Mouse (Mus musculus) lung, adult 18-20 months (tissue): ENCODE data around the gene Polr2j.
"Not testable (repeated sequence)": the region's sequence is repeated elsewhere in the genome, so short reads cannot be mapped to it uniquely, and the experiment has no call there.

Experiments
- DNase-seq, 2 experiments: peaks; one replicate each; pipeline ENCODE4 v3.0.0; 2022; ENCODE audit warnings: mixed read lengths in 2 of 2

Polr2j gene

DNA sequence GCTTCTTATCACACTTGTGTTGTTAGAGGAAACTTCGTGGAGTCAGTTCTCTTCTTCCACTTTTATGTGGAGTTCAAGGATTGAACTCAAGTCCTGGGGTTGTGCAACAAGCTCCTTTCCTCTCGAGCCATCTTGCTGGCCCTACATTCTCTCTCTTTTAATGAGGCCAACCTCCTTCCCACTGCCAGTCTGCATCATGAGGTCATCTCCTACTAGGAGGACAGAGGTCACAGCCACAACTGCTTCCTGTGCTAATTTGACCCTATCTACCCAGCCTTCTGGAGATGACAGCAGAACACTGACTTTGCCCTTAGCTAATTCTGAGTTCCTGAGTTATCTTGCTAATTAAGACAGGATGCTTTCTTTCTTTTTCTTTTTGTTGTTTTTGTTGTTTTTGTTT, 7.9 kb upstream of the Polr2j start:
- no peak for DNase-seq

DNA sequence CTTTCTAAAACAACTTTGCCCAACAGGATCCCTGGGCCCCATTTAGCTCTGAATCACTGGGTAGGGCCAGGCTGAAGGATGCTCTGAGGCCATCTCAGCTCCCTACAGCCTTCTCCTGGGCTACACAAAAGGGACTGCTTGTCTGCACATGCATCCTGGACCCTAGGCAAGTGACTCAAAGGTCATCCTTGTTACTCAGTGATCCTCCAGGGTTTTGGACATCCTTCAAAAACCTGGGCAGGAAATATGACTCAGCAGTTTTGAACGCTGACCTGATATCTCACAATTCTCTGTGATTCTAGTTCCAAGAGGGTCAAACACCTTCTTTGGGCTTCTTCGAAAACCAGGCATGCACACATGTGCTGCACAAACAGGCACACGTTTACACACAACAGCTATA, 7.4 kb upstream of the Polr2j start:
- no peak for DNase-seq

DNA sequence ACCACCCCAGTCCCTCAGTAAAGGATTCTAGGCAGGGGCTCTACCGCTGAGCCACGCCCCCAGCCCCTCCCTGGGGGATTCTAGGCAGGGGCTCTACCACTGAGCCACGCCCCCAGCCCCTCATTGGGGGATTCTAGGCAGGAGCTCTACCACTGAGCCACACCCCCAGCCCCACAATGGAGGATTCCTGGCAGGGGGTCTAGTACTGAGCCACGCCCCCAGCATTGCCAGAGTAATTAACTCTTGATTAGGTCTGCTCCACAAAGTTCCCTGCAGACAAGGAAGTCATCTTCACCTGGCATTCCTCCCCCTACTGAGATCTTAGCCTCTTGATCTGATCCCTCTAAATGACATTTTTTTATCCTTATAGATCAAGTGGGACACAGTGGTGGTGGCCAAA, 2.9 kb upstream of the Polr2j start:
- DNase-seq, result not testable (repeated sequence)

DNA sequence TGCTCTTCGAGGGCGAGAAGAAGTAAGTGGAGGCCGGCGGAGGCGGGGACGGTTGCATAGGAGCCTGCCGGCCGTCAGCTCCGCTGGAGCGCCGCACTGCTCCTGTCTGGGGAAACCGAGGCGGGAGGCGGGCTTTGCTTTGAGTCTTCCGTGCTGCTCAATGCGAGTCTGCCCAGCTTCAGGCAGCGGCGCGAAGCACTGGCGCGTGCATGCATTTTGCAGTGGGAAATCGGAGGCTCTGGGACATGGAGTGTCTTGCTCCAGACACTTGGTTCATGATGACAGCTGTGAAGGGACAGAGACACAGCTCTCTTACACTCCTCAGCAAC, 317 bp downstream of the Polr2j start:
- DNase-seq, result no peak

DNA sequence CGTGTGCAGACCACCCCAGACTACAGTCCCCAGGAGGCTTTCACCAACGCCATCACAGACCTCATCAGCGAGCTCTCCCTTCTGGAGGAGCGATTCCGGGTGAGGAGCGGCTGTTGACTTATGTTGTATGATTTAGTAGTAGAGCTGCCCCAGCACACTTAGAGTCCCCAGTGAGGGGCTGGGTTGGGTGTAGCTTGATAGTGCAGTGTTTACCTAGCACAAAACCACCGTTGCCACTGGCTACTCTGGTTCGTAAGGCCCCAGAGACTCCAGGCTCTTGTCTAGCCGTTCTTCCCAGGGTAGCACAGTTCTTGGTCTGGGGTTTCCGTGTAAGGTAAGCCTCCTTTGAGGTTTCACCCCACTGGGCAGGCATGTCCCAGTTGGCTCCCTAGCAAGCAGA, 5.7 kb downstream of the Polr2j start:
- no peak for DNase-seq

DNA sequence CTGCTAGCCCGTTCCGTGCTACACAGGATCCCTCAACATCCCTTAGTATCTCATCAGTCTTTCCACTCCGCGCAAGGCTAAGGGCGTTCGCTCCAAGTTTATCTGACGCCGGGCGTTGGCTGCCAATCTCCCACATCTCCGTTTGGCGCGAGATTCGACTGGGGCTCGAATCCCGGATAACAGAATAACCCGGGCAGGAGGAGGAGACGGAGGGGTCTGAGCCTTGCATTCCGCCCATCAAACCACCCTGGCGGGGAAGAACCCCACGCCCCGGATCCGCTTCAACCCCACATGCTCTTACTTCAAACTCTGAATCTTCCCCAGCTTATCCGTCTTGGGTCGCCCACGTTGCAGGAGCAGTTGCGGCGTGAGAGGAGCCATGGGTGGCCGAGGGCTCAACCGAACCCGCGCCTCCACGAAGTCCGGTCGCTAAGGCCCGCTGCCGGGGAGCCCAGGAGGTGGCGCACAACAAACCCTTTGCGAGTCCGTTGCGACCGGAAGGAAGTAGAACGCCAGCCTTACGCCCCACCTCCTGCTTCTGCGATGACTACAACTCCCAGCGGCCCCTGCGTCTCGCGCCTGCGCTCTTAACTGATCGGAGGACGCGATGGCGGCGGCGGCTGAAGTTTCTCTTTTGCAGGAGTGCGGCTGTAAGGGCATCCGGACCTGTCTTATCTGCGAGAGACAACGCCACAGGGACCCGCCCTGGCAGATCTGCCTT, 19.3 kb downstream of the Polr2j start, which contains the start of the genes Lrwd1 and Alkbh4:
TSS of gene Lrwd1 (minus strand) at position 504 of the 721 bp plus-strand sequence.
TSS of gene Alkbh4 (plus strand) at position 576 of the 721 bp plus-strand sequence.
- DNase-seq, result peak; percentile 96 to 98

DNA sequence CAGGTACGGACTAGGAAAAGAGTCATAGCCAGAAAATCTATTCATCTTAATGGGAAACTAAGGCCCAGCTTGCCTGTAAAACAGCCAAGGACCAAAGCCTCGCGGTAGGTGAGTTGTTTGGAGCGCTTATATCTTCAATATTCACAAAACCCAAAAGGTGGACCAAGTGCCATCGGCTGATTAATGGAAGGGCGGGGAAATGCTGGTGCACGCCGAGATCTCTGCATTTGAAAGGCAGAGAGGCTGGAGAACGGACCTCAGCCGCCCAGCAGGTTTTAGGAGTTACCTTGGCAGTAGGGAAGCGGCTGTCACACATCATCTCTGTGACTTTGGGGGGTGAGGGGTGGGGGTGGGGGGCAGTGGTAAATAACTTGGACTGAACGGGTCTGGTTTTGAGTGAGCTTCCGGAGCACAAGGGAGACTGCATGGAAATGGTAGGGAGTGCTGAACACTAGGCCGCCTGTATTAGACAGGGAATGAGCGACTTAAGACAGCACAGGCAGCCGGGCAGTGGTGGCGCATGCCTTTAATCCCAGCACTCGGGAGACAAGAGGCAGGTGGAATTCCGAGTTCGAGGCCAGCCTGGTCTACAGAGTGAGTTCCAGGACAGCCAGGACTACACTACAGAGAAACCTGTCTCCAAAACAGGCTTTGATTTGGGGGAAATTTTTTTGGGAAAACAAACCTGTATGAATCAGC, 20.0 kb downstream of the Polr2j start:
- no peak for DNase-seq

DNA sequence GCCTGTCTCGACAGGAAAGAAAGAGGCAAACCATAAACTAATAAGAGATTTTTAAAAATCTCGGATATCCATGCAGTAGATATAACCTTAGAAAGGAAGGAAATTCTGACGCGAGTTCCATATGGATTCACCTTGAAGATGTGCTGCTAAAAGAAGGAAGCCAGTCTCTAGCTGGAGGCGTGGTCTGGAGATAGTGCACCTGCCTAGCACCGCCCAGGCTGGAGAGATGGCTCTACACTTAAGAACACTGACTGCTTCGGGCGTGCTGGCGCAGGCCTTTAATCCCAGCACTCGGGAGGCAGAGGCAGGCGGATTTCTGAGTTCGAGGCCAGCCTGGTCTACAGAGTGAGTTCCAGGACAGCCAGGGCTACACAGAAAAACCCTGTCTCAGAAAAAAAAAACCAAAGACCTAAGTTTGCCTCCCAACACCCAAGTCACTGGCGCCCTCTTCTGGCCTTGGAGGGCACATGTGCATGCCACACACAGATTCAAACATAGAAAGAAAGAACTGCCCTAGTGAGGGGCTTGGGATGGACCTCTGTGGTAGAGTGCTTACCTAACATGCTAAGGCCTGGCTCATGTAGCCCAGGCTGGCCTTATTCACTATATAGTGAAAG, 21.3 kb downstream of the Polr2j start:
- peak in 1 of 2 experiments; percentile 40 for DNase-seq

DNA sequence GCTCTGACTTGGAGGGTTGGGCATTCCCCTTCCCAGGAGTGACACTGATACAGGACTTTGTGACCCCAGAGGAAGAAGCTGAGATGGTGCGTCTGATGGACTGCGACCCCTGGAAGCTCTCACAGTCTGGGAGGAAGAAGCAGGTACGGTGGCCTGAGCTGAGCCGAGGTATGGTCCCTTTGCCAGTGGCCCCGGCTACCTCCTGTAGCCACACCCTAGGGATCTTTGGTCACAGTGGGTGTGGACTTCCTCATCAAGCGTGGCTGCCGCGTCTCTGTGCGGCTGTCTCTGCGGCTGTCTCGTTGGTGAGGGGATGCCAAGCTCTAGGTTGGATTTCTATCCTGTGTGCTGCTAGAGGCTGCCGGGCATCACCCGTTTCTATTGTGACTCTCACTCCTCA, 23.0 kb downstream of the Polr2j start:
- no peak for DNase-seq

DNA sequence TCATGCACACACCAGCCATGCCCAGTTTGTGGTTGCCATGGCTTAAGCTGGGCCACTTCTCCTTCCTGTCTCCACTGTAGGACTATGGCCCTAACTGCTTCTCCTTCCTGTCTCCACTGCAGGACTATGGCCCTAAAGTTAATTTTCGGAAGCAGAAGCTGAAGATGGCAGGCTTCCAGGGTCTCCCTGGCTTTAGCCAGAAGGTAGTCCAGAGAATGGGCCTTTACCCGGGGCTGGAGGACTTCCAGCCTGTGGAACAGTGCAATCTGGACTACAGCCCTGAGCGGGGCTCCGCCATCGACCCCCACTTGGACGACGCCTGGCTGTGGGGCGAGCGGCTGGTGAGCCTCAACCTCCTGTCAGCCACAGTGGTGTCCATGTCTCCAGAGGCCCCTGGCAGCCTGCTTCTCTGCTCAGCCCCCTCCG, 23.6 kb downstream of the Polr2j start:
- DNase-seq, result no peak

DNA sequence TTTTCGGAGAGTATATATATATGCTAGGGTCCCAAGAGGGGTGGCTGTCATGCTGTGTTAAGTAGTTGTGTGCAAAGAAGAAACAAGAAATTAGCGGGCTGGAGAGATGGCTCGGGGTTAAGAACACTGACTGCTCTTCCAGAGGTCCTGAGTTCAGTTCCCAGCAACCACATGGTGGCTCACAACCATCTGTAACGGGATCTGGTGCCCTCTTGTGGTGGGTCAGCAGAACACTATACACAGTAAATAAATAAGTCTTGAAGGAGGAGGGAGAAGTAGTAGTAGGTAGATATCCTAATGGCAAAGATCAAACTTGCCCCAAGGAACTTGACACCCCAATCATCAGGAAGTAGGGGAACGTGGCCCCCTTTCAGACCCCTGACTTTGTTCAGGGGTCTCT, 26.3 kb downstream of the Polr2j start:
- no peak for DNase-seq

DNA sequence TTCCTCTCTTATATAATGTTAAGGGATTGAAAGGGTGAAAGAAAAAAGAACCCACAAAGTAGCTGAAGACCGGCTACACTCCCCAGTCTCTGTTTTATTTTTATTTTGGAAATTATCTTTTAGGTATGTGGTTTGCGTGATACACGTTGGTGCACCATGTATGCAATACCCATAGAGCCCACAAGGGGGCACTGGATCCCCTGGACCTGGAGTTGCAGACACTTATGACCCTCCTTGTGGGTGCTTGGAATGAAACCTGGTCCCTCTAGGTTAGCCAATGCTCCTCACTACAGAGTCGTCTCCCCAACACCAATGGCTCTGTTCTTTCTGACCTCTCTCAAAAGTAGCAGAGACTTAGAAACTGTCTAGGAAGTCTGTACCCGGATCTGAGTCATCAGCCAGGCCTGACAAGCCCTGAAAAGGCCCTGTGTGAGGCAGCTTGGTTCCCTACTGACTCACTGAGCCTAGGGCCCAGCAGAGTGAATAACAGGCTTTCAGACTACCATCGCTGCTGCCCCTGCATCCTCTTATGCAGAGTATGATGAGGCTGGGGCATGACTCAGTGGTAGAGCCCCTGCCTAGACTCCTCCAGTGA, 26.8 kb downstream of the Polr2j start:
- no peak for DNase-seq

DNA sequence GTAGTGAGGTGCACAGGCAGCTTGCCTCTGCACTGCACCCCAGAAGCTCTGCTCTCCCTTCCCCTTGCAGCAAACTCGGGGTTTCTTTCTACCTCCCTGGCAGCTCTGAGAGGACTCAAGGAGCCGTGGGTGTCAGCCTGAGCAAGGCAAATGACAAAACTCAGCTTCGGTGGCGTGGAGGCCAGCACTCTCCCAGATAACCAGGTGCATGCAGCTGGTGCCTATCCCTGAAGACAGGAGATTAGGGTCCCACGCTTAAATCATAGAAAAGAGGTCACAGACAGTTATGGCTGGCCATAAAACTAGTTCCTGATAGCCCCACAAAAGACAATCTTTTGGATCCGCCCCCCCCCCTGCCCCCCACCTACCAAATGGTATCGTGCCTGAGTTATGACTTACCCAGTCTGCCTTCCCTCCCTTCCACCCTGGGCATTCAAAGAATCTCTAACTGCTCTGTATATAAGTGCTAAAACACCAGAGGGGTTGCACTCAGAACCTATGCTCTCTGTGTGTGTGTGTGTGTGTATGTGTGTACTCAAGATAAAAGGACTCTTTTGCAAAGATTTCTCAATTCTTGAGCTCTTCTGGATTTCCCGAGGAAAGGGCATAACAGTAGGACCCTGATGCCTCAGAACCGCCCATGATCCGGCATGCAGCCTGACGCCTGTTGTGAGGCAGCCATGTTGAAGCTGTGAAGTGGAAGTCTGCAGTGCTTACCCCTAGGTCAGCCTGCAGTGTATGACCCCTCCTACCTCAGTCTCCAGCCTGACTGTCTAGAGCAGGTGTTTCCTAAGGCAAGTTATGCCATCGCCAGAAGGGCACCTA, 28.4 kb downstream of the Polr2j start:
- DNase-seq, result peak in 1 of 2 experiments; percentile 43

DNA sequence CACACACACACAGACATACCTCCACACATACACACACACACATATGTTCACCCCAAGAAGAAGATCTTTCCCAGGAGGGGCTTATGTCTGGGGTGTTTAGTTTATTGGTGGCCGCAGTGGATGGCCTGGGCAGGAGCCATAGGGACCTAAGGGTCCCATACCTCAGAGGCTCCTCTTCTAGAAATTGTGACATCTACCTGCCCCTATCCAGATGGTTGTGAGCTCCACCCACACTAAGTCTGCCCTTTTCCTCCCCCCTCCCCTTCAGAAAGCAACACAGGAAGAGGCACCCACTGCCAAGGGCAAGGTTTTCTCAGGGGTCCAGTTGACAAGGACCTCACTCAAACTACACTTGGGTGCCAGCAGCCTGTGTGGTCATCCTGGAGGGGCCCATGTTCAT, 30.5 kb downstream of the Polr2j start:
- DNase-seq, result no peak

DNA sequence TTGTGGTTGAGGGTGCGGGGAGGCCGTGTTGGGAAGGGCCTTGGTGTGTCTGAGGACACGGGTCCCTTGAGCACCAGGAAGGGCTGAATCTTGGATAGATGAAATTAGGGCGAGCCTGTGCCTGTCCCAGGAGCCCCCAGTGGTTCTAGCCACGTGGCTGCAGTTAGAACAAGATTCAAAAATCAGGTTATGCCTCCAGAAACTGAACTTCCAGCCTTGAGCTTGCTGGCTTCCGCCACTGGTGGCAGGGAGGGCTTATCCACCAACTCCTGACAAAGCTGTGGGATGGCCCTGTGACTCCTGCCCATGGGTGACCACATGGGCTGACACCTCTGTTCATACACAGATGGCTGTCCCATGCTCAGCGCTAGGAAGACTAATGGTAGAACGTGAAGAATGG, 31.3 kb downstream of the Polr2j start:
- DNase-seq, result no peak

DNA sequence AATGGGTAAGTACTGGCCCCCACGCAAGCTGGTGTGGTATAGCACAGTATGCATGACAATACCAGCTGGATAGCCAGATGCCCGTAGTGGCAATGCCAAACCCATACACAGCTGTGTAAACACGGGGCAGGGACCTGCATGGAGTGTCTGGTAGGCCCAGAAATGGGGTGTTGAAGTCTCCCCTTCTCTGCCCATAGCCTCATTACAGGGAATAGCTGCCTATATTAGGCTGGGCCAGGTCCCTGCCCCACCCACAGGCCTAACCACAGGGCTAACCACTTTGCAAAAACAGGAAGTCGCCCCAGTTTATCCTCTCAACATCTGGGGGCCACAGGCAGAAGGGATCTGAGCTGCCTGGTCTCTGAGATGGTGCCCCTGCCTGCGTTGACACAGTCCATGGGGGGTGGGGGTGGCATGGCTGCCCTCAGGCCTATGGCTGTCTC, 32.7 kb downstream of the Polr2j start:
- not testable (repeated sequence) for DNase-seq

DNA sequence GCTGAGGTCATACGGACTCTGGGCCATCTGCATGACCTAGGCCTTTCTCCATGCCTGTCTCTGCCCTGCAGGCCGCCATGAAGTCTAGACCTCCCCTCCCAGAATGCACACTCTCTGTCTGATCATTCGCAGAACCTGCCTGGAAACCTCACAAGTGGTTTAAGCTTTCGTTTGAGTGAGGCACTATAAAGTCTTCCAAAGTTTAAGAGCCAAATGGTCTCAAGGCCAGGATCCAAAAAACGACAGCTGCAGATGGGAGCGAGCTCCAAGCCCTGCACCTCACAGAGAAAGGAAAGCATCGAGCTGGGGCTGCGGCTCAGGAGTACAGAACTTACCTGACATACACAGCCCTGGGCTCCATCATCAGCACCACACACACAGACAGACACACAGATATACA, 35.9 kb downstream of the Polr2j start:
- no peak for DNase-seq

DNA sequence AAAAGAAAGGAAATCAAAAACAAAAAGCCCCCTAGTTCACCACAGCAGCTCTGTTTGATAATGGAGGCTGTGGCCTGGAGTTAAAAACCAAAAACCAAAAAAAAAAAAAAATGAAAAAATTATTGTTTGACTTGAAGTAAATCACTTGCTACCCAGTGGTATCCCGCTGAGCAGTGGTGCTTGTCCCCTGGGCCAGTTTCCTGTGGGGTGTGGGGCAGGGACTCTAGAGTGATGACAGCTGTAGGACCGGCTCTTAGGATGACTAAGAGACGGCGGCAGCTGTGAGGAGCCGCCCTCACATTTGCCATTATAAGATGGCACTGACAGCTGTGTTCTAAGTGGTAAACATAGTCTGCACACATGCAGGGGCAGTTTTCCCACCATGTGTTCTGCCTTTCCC, 39.0 kb downstream of the Polr2j start:
- no peak for DNase-seq

DNA sequence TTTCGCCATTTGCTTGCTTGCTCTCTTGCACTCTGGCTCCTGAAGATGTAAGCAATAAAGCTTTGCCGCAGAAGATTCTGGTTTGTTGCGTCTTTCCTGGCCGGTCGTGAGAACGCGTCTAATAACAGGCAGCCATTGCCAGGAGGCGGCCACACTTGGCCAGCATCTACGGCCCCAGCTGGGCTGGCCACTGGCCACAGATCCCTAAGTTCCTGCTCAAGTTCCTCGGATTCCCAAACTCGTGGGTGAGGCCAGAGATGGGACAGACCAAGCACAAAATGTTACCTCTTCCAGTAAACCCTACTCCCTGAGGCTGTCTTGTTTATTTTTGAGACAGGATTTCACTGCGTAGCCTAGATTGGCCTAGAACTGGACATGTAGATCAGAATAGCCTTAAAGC, 43.7 kb downstream of the Polr2j start:
- DNase-seq, result peak; percentile 51 to 55

DNA sequence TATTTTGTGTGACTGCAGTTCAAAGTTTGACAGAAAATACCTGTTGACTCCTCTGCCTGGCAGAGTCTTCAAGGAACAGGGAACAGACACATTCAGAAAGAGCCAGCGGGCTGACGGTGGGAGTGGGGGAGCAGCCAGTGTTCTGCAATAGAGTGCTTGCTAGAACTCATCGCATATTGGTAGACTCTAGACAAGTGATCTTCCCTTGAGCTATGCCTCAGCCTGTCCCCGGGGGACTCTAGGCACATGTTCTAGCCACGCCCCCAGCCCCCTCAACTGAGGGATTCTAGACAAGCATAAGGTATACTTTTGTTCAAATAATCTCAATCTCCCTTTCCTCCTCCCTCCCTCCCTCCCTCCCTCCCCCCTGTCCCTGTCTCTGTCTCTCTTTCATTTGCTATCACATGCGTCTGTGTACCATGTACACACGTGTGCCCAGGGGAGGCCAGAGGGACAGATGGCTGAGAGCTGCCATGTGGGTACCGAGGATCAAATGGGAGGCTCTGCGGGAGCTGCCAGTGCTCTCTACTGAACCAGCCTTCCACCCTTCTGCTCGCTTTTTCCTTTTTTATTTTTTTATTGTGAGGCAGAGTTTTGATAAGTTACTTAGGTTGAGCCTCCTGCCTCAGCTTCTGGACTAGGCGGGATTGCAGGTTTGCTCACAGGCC, 47.5 kb downstream of the Polr2j start:
- no peak for DNase-seq

DNA sequence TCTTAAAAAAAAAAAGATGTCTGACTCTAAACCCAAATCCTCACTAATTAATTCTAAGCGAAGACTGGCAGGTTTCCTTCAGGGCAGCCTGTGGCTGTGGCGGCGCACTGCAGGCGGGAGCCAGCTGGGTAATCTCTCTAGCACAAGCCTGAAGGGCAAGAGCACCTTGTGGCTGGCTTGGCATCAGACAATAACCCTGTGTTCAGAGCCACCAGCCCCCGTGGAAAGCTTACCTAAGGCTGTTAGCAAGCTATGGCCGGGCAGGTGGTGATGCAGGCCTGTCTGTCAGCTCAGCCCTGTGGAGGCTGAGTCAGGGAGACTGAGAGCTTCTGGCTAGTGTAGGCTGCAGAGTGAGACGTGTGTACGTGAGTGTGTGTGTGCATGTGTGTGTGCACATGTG, 48.8 kb downstream of the Polr2j start:
- DNase-seq, result no peak

DNA sequence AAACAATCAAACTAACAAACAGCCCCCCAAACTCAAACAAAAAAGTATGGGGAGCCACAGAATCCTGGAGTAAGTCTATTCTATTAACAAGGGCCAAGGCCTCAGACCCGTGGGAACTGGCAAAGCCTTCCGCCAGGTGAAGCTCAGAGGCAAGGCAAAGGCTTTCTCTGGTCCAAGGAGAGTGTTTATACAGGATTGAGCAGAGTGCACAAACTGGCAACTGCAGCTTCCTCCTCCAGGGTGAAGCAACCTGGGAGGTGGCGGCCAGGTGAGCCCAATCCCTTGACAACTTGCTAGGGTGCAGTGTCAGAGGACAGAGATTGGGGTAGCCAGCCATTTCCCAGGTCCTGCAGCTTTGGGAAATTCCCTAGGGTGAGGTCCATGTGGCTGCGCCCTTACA, 50.9 kb downstream of the Polr2j start:
- DNase-seq, result peak in 1 of 2 experiments; percentile 68
